8 mouse cellular contexts compared by ENCODE assay signal in genomic region chr11:98863028-98863750, GRCm38 (mm10). TPM values are rescaled to one million over a fixed set of nuclear protein-coding genes. Genes with fewer than 3 reads are reported as not detected.
DNase-seq lines count a peak whose midpoint lies in the region; ATAC-seq and TF ChIP-seq lines count a peak whose summit lies in the region.

Gene Wipf2, plus strand, starts transcription at chr11:98863638.

- peak; percentile 98 for DNase-seq in ES-CJ7 (ENCODE audit: low read depth, low spot score)
- DNase-seq in cerebellum, adult 11 months, result peak; percentile 94
- DNase-seq in heart, postnatal 36 days, result peak; percentile 94 to 95
- peak; percentile 96 to 97 for DNase-seq in layer of hippocampus, adult 2 months (ENCODE audit: low spot score in 2 of 2)
- peak; percentile 99 for DNase-seq in lung, embryonic 14.5 days
- peak; percentile 95 for DNase-seq in thymus, adult 2 months

- H3K27ac ChIP-seq in forebrain, embryonic 15.5 days (replicated peaks), result peak within 1 kb of the TSS; percentile 96
- H3K27ac ChIP-seq in layer of hippocampus, adult 2 months, result peak within 1 kb of the TSS; percentile 96
- H3K27ac ChIP-seq in lung, embryonic 14.5 days (ENCODE audit: low read depth), result peak within 1 kb of the TSS; percentile 84
- peak within 1 kb of the TSS; percentile 83 for H3K27ac ChIP-seq in olfactory bulb, adult 2 months (ENCODE audit: insufficient read depth, low read depth, low read length)
- peak within 1 kb of the TSS; percentile 10; the same call in 1 of the 2 replicates for H3K27ac ChIP-seq in thymus, adult 2 months (ENCODE audit: control insufficient read depth, insufficient read depth, low read length)

- peaks cover 3% of the 10 kb centered on the region; the same call in 1 of the 2 replicates for H3K36me3 ChIP-seq in forebrain, embryonic 15.5 days
- peaks cover 18% of the 10 kb centered on the region for H3K36me3 ChIP-seq in lung, embryonic 14.5 days (ENCODE audit: insufficient read depth)
- peaks cover 11% of the 10 kb centered on the region; the same call in 1 of the 2 replicates for H3K36me3 ChIP-seq in thymus, adult 2 months (ENCODE audit: control insufficient read depth, insufficient read depth, low read length)

- WGBS in forebrain, embryonic 15.5 days, result 6% methylated on average over 39 of the region's 41 CpGs
- WGBS in lung, embryonic 14.5 days, result 6% methylated on average over 37 of the region's 41 CpGs
- WGBS in olfactory bulb, adult 2 months, result 5% methylated on average over 38 of the region's 41 CpGs
- WGBS in thymus, adult 2 months, result 10% methylated on average over 38 of the region's 41 CpGs

- no peaks in the 10 kb centered on the region for H3K27me3 ChIP-seq in forebrain, embryonic 15.5 days
- no peaks in the 10 kb centered on the region for H3K27me3 ChIP-seq in lung, embryonic 14.5 days (ENCODE audit: insufficient read depth, low read length)
- H3K27me3 ChIP-seq in thymus, adult 2 months (ENCODE audit: control insufficient read depth, insufficient read depth, low read length), result no peaks in the 10 kb centered on the region

- peak; percentile 80 for TF ChIP-seq POLR2A in olfactory bulb, adult 2 months (IDR thresholded peaks at IDR 0.05; ENCODE audit: insufficient read depth, low read depth, low read length)
- TF ChIP-seq POLR2A in thymus, adult 2 months (IDR thresholded peaks at IDR 0.05; ENCODE audit: control insufficient read depth, extremely low read depth, insufficient read depth, low read length, poor library complexity), result no peak

- ATAC-seq in forebrain, embryonic 15.5 days (replicated peaks), result peak; percentile 89
- peak; percentile 91 for ATAC-seq in lung, embryonic 14.5 days (ENCODE audit: insufficient read depth)

- H3K4me2 ChIP-seq in forebrain, embryonic 15.5 days (replicated peaks), result peak within 1 kb of the TSS; percentile 72
- peak within 1 kb of the TSS; percentile 71 for H3K4me2 ChIP-seq in lung, embryonic 14.5 days

- peak within 1 kb of the TSS; percentile 73 for H3K4me3 ChIP-seq in forebrain, embryonic 15.5 days
- H3K4me3 ChIP-seq in layer of hippocampus, adult 2 months, result peak within 1 kb of the TSS; percentile 76
- H3K4me3 ChIP-seq in lung, embryonic 14.5 days (ENCODE audit: low read depth, low read length), result peak within 1 kb of the TSS; percentile 62
- H3K4me3 ChIP-seq in olfactory bulb, adult 2 months (ENCODE audit: insufficient read depth, low read depth, low read length), result peak within 1 kb of the TSS; percentile 96
- peak within 1 kb of the TSS; percentile 67 for H3K4me3 ChIP-seq in thymus, adult 2 months (ENCODE audit: control insufficient read depth, insufficient read depth, low read length)

- H3K4me1 ChIP-seq in forebrain, embryonic 15.5 days, result peaks cover 14% of the 10 kb centered on the region
- H3K4me1 ChIP-seq in lung, embryonic 14.5 days (ENCODE audit: insufficient read depth), result no peaks in the 10 kb centered on the region
- H3K4me1 ChIP-seq in olfactory bulb, adult 2 months (ENCODE audit: control insufficient read depth, insufficient read depth, low read length), result peaks cover 11% of the 10 kb centered on the region
- H3K4me1 ChIP-seq in thymus, adult 2 months (replicated peaks; ENCODE audit: control insufficient read depth, insufficient read depth, low read length), result peaks cover 12% of the 10 kb centered on the region

- intact Hi-C loops in heart, postnatal 36 days (cut with DNase I), result loop anchor here (5.0 kb wide), 1 partner anchor 109 kb away; no protein-coding TSS in a partner anchor

- no peaks in the 10 kb centered on the region for H3K9me3 ChIP-seq in forebrain, embryonic 15.5 days
- H3K9me3 ChIP-seq in lung, embryonic 14.5 days (ENCODE audit: low read depth, low read length), result no peaks in the 10 kb centered on the region

- peak within 1 kb of the TSS; percentile 69 for H3K9ac ChIP-seq in forebrain, embryonic 15.5 days (replicated peaks)
- peak within 1 kb of the TSS; percentile 68 for H3K9ac ChIP-seq in lung, embryonic 14.5 days

- peak; percentile 83 for TF ChIP-seq CTCF in layer of hippocampus, adult 2 months (conservative IDR thresholded peaks at IDR 0.05)
- peak; percentile 88 for TF ChIP-seq CTCF in lung, embryonic 14.5 days (IDR thresholded peaks at IDR 0.05; ENCODE audit: low read depth)
- TF ChIP-seq CTCF in olfactory bulb, adult 2 months (IDR thresholded peaks at IDR 0.05; ENCODE audit: insufficient read depth, low read depth, low read length), result 0 out of 2 replicates have a peak, but pooled peaks have one; percentile 23
- peak; percentile 87 for TF ChIP-seq CTCF in thymus, adult 2 months (IDR thresholded peaks at IDR 0.05; ENCODE audit: borderline replicate concordance, control insufficient read depth, extremely low read depth, insufficient read depth, low read length, poor library complexity)

RNA-seq across cellular contexts. Expression of gene Wipf2, which starts in this region (rescaled TPM):
- 4.4 and 5.1 TPM in 2 replicates for polyA plus RNA-seq in forebrain, embryonic 15.5 days (2015; fragmentation: Nextera tagmentation; extraction: Ambion mirVana)
- total RNA-seq in heart, postnatal 36 days (2021), result 10 to 100 TPM in 1 of 2 experiments, 1 to 10 TPM in 1; 8.1 to 10.2 TPM
- total RNA-seq in layer of hippocampus, adult 2 months (2021), result 10 to 100 TPM; 68.6 to 70.9 TPM
- polyA plus RNA-seq in lung, embryonic 14.5 days (2014; fragmentation: Nextera tagmentation; extraction: Ambion mirVana), result 4.7 and 5.7 TPM in 2 replicates
- not detected in 2 replicates for polyA plus RNA-seq in olfactory bulb, adult 2 months (2012; ENCODE audit: insufficient read depth, insufficient read length, low replicate concordance, missing spikeins)
- polyA plus RNA-seq in thymus, adult 2 months (2012; rRNA removed), result 23.9 and 30.3 TPM in 2 replicates

Comparison
In these comparisons a context has a peak if more than half of its experiments do, and no peak if none do; other contexts are left out.
1. Peak in every context shown above with its lines: DNase-seq, ATAC-seq, H3K4me3 ChIP-seq and H3K27ac ChIP-seq.
2. RNA of gene Wipf2 (total RNA-seq): 68.6 to 70.9 TPM in layer of hippocampus, adult 2 months; 8.1 to 10.2 TPM in heart, postnatal 36 days; every median in the first group is over 4 times any median in the second.
3. H3K27ac ChIP-seq: peak in every context shown above with its lines; median percentile 96 in forebrain, embryonic 15.5 days; 96 in layer of hippocampus, adult 2 months; 84 in lung, embryonic 14.5 days; 83 in olfactory bulb, adult 2 months; 10 in thymus, adult 2 months.
4. CTCF ChIP-seq: peak in every context shown above with its lines; median percentile 88 in lung, embryonic 14.5 days; 87 in thymus, adult 2 months; 83 in layer of hippocampus, adult 2 months; 23 in olfactory bulb, adult 2 months.